Mouse (Mus musculus): ENCODE measurements around the gene Efhd1. TPM values are rescaled to one million over a fixed set of nuclear protein-coding genes. Genes with fewer than 3 reads are reported as not detected.

Efhd1 gene
- polyA plus RNA-seq, 1 experiment from 2014 or later, result 0.54 TPM

DNA sequence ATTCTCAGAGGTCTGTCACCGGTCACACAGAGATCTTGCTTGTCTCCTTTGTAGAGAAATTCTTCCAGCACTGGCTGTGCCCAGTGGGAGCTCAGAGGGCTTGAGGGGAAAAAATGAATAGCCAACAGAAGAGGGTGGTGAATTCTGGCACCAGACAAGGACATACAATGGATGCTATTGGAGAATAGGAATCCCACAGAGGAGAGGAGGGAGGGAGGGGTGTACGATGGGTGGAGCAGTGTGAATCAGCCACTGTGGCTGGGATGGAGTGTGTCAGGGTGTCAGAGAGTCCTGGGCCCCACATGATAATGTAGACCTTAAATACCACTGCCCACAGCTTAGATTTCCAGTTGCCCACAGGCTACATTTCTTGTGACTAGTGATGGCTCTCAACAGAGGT lies 22.9 kb downstream of the Efhd1 start:
- no peak overlapping the region for H3K27ac ChIP-seq (replicated peaks)
- 0 out of 2 replicates have a peak, but pooled peaks cover 5% of the 10 kb centered on the region for H3K27me3 ChIP-seq
- no peaks in the 10 kb centered on the region for H3K36me3 ChIP-seq
- no peak overlapping the region for H3K4me2 ChIP-seq (replicated peaks)
- no peak for ATAC-seq (ENCODE audit: low FRiP score, low read depth)
- H3K4me3 ChIP-seq, result no peak overlapping the region
- no peak overlapping the region for H3K9ac ChIP-seq (replicated peaks)
- H3K4me1 ChIP-seq, result no peaks in the 10 kb centered on the region
- no peaks in the 10 kb centered on the region for H3K9me3 ChIP-seq
- WGBS, result 63% methylated on average over 2 of the region's 2 CpGs

DNA sequence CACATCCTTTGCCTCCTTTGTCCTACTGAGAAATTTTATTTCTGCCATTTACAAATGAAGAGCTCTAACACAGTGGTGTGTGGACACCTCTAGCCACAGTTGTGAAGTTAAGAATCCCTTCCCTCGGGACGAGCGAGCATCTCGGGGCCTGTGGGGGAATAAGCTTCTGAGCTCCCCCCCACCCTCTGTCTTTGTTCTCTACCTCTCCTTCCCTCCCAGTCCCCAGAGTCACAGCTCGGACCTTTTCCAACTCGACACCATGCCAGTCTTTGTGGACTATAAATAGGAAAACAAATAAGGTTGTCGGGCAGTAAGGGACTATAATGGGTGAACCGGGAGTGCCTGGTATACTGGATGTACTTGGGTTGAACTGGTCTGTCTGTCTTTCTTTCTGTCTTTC lies 27.3 kb downstream of the Efhd1 start:
- 63% methylated on average over 8 of the region's 8 CpGs for WGBS
- Histone ChIP-seq H3K4me1 (no peaks in the 10 kb centered on the region), H3K9ac (replicated peaks) (no peak overlapping the region)

DNA sequence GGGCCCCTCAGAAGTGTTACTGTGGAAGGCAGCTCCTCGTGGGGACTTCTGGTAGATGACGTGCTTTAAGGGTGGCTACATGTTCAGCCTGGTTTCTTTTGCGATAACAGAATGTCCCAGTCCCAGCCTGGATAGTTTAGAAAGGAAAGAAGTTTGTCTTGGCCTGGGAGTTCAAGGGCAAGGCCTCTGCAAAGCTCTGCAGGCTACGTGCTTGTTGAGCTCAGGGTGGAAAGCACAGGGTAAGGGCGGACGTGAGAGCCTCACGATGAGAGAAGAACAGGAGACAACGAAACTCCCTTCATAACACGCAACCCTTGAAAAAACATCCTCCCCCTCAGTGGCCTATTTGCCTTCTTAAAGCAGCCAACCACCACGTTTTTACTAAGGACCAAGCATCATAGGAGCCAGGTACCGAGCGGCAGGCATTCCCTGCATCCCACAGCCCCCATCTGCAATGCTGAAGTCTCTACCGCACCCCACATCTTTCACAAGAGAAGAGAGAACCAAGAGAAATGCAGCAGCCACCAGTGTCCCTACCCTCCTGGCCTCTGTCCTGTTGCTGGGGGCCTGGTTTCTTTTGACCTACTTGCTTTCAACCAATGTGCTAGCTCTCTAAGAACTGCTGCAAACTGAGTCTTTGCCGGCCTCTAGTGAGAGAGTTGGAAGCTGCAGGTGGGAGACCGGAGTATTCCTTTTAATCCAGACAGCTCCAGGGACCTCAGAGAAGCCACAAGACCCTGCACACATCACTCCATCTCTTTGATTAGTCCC lies 28.4 kb downstream of the Efhd1 start:
- Histone ChIP-seq H3K36me3 (no peaks in the 10 kb centered on the region), H3K9me3 (no peaks in the 10 kb centered on the region), H3K27me3 (no peaks in the 10 kb centered on the region), H3K4me2 (replicated peaks) (no peak overlapping the region), H3K9ac (replicated peaks) (no peak overlapping the region), H3K4me1 (no peaks in the 10 kb centered on the region), H3K4me3 (no peak overlapping the region), H3K27ac (replicated peaks) (no peak overlapping the region)
- WGBS, result 60% methylated on average over 15 of the region's 15 CpGs
- no peak for ATAC-seq (ENCODE audit: low FRiP score, low read depth)

More for the DNA sequence above, 27.3 kb downstream of the Efhd1 start:
- Histone ChIP-seq H3K27ac (replicated peaks) (no peak overlapping the region), H3K9me3 (no peaks in the 10 kb centered on the region), H3K4me2 (replicated peaks) (no peak overlapping the region), H3K36me3 (no peaks in the 10 kb centered on the region), H3K4me3 (no peak overlapping the region), H3K27me3 (no peaks in the 10 kb centered on the region)
- ATAC-seq (ENCODE audit: low FRiP score, low read depth), result no peak

DNA sequence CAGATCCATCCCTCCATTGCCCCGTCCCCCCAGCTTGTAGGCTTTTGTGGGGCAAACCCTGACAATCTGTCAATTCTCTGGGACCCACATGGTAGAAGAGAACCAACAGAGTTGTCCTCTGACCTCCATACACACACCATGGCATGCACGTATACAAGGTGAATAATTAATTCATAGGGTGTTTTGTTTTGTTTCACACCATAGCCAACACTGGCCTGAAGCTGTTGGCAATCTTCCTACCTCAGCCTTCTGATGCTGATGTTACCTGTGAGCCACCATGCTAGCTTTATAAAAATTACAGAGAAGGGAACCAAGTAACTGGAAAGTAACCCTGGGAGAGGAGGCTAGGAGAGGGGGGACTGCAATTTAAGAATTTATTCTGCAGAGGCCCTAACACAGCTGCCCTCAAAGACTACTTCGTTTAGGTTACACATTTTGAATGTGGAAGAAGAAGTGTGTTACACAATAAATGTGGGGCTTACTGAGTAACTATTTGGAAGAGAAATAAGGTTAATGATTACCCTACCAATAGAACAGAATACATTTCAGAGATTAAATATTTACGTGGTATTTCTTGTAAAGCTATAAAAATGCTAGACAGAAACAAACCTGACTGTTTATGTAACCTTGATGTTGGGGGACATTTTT lies 30.0 kb downstream of the Efhd1 start:
- Histone ChIP-seq H3K36me3 (no peaks in the 10 kb centered on the region), H3K4me2 (replicated peaks) (no peak overlapping the region), H3K9me3 (no peaks in the 10 kb centered on the region), H3K4me3 (no peak overlapping the region), H3K9ac (replicated peaks) (no peak overlapping the region), H3K27me3 (no peaks in the 10 kb centered on the region), H3K27ac (replicated peaks) (no peak overlapping the region), H3K4me1 (no peaks in the 10 kb centered on the region)
- WGBS, result 86% methylated on average over 4 of the region's 4 CpGs
- ATAC-seq (ENCODE audit: low FRiP score, low read depth), result no peak

DNA sequence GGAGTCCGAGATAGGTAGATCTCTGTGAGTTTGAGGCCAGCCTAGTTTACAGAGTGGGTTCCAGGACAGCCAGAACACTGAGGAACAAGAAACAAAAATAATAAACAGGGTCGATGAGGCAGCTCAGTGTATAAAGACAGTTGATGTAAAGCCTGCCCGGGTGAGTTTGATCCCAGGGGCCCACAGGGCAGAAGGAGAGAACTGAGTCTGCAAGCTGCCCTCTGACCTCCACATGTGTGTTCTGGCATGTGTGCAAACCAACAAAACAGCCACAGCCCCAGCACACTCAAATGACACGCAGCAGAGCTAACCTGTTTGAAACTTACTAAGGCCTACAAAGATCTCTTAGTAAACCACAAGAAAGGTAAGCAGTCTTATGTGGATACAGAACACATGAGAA lies 30.8 kb downstream of the Efhd1 start:
- Histone ChIP-seq H3K4me3 (no peak overlapping the region), H3K36me3 (no peaks in the 10 kb centered on the region), H3K27me3 (no peaks in the 10 kb centered on the region), H3K4me2 (replicated peaks) (no peak overlapping the region), H3K27ac (replicated peaks) (no peak overlapping the region), H3K9me3 (no peaks in the 10 kb centered on the region), H3K9ac (replicated peaks) (no peak overlapping the region), H3K4me1 (no peaks in the 10 kb centered on the region)
- ATAC-seq (ENCODE audit: low FRiP score, low read depth), result no peak
- WGBS, result 69% methylated on average over 4 of the region's 4 CpGs

DNA sequence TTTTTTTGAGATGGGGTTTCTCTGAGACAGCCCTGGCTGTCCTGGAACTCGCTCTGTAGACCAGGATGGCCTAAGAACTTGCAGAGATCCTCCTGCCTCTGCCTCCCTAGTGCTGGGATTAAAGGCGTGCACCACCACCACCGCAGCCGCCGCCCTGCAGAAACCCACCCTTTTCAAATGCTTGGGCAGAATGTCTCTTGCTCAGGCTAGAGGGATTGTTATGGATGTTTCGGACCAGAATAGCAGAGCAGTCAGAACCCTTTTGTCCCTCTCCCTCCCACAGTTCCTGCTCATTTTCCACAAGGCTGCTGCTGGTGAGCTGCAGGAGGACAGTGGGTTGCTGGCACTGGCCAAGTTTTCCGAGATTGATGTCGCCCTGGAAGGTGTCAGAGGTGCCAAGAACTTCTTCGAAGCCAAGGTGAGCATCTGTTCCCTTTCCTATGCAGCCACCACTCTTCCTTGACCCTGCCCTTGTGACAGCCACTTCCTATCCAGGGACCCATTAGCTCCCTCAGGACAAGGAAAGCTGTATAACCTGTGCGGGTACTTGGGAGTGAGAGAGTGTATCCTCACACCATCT lies 33.3 kb downstream of the Efhd1 start:
- Histone ChIP-seq H3K4me2 (replicated peaks) (no peak overlapping the region), H3K9ac (replicated peaks) (no peak overlapping the region), H3K27me3 (no peaks in the 10 kb centered on the region), H3K9me3 (no peaks in the 10 kb centered on the region), H3K4me3 (no peak overlapping the region), H3K27ac (replicated peaks) (no peak overlapping the region), H3K4me1 (no peaks in the 10 kb centered on the region), H3K36me3 (no peaks in the 10 kb centered on the region)
- no peak for ATAC-seq (ENCODE audit: low FRiP score, low read depth)
- WGBS, result 87% methylated on average over 10 of the region's 10 CpGs

DNA sequence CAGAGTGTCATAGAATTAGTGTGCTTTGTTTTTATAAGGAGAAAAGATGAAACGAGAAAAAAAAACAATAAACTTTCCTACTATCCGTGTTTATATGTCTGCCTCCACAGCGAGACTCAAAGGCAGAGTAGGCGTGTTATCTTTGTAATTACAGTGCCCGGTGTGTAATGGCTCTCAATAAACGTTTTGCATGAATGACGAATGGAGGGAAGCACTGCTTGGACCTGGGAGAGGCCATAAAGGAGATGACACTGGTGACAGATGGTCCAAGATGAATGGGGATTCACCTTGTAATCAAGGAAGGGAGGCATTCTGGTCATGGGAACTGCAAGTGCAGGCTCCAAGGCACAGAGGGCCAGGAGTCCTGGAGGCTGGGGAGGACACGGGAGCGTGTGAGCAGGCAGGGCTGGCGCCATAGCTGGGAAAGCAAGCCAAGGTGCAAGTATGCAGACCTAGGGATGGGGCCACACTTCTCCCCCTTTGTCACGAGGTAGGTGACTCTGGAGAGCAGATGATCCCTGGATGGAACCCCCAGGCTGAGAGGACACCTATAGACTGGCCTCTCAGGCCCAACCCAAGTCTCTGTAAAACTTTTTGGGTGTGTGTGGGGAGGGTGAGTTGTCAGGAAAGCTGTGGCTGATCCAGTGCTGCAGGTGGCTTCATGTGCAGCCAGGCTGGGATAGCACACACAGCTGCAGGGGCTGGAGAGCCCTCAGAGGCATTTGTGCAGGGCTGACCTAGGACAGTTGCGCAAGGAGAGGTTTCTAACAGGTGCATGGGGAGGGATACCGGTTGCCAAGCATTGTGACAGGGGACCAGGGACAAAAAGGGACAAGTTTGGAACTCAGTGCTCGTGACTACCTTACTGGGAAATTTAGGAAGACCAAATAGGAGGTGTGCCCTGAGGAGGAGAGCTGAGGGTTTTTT lies 36.5 kb downstream of the Efhd1 start:
- 85% methylated on average over 14 of the region's 14 CpGs for WGBS
- no peak for ATAC-seq (ENCODE audit: low FRiP score, low read depth)
- H3K27ac ChIP-seq (replicated peaks), result no peak overlapping the region

DNA sequence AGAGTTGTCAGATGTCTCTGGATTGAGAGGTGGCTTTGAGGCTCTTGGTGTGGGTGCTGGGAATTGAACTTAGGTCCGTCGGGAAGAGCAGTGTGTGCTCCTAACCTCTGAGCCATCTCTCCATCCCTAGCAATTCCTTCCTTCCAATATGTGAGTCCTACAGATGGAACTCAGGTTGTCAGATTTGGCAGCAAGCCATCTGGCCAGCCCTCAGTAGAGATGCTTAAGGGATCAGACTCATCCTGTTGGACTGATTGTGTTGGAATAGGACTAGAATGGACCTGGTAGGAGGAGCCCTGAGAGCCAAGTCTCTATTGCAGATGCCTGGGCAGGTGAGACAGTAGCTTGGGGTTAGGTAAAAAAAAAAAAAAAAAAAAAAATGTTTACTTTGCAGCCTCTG lies 37.8 kb downstream of the Efhd1 start:
- no peaks in the 10 kb centered on the region for H3K4me1 ChIP-seq
- H3K4me3 ChIP-seq, result no peak overlapping the region
- H3K9ac ChIP-seq (replicated peaks), result no peak overlapping the region
- no peak for ATAC-seq (ENCODE audit: low FRiP score, low read depth)
- H3K36me3 ChIP-seq, result no peaks in the 10 kb centered on the region
- no peaks in the 10 kb centered on the region for H3K9me3 ChIP-seq
- H3K4me2 ChIP-seq (replicated peaks), result no peak overlapping the region
- H3K27ac ChIP-seq (replicated peaks), result no peak overlapping the region
- no peaks in the 10 kb centered on the region for H3K27me3 ChIP-seq
- WGBS, result 93% methylated on average over 2 of the region's 2 CpGs

More for the DNA sequence above, 36.5 kb downstream of the Efhd1 start:
- H3K4me3 ChIP-seq, result no peak overlapping the region
- no peak overlapping the region for H3K9ac ChIP-seq (replicated peaks)
- no peaks in the 10 kb centered on the region for H3K36me3 ChIP-seq
- no peaks in the 10 kb centered on the region for H3K27me3 ChIP-seq
- no peaks in the 10 kb centered on the region for H3K9me3 ChIP-seq
- no peak overlapping the region for H3K4me2 ChIP-seq (replicated peaks)
- H3K4me1 ChIP-seq, result no peaks in the 10 kb centered on the region

DNA sequence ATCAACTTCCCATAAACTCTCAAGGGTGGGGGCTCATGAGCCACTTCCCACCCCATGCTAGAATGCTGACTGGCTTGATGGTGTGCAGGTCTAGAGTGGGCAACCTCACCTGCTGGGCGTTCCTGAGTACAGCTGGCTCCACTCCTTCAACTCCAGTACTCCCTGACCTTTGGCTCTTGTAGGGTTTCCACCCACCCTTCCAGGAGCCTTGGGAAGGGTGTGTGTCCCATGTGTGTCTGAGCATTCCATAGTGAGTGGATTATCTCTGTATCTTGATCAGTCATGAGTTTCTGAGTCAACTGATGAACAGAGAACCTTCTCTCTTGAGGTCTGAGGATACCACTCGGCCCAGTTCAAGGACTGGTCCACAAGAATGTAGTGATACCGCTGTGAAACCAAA lies 44.8 kb downstream of the Efhd1 start:
- Histone ChIP-seq H3K27me3 (no peaks in the 10 kb centered on the region), H3K4me1 (no peaks in the 10 kb centered on the region), H3K4me2 (replicated peaks) (no peak overlapping the region), H3K4me3 (no peak overlapping the region), H3K27ac (replicated peaks) (no peak overlapping the region), H3K9me3 (no peaks in the 10 kb centered on the region), H3K36me3 (no peaks in the 10 kb centered on the region), H3K9ac (replicated peaks) (no peak overlapping the region)
- 85% methylated on average over 3 of the region's 3 CpGs for WGBS
- ATAC-seq (ENCODE audit: low FRiP score, low read depth), result no peak

DNA sequence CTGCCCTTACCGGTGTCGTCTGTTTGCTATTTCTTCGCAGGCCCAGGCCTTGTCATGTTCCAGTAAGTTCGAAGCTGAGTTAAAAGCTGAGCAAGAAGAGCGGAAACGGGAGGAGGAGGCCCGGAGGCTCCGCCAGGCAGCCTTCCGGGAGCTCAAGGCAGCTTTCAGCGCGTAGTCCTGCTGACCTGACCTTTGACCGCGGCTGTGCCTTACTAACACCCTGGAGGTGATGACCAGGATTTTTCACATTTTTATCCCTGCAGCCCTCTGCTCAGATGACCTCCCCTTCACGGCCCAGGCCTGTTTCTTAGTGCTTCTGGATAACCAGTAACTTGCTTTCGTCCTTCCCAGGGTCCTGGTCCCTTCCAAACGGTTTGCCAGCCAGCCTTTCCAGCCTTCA lies 45.5 kb downstream of the Efhd1 start:
- 77% methylated on average over 16 of the region's 16 CpGs for WGBS
- Histone ChIP-seq H3K27me3 (no peaks in the 10 kb centered on the region), H3K4me2 (replicated peaks) (no peak overlapping the region), H3K9ac (replicated peaks) (no peak overlapping the region), H3K9me3 (no peaks in the 10 kb centered on the region), H3K4me3 (no peak overlapping the region), H3K4me1 (no peaks in the 10 kb centered on the region), H3K27ac (replicated peaks) (no peak overlapping the region), H3K36me3 (no peaks in the 10 kb centered on the region)
- ATAC-seq (ENCODE audit: low FRiP score, low read depth), result no peak

DNA sequence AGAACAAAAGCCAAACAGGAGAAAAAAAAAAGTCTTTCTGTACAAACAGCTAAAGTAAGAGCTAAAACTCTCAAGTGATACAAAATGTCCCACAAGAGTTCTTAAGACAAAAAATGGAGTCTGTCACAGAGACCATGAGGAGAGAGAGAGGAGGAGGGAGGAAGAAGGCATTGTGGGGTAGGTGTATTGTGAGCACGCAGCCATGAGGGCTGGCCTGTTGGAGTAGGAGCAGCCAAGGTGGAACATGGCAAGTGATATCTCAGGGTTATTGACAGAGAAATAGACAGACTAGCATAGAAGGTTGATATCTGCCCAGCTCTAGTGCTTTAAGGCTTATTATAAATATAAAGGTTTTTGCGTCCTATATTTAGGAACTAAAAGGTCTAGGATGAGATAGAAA lies 48.5 kb downstream of the Efhd1 start:
- 89% methylated on average over 2 of the region's 2 CpGs for WGBS
- Histone ChIP-seq H3K9ac (replicated peaks) (no peak overlapping the region), H3K9me3 (no peaks in the 10 kb centered on the region), H3K4me3 (no peak overlapping the region), H3K4me1 (no peaks in the 10 kb centered on the region), H3K4me2 (replicated peaks) (no peak overlapping the region), H3K36me3 (no peaks in the 10 kb centered on the region), H3K27ac (replicated peaks) (no peak overlapping the region), H3K27me3 (no peaks in the 10 kb centered on the region)
- ATAC-seq (ENCODE audit: low FRiP score, low read depth), result no peak

DNA sequence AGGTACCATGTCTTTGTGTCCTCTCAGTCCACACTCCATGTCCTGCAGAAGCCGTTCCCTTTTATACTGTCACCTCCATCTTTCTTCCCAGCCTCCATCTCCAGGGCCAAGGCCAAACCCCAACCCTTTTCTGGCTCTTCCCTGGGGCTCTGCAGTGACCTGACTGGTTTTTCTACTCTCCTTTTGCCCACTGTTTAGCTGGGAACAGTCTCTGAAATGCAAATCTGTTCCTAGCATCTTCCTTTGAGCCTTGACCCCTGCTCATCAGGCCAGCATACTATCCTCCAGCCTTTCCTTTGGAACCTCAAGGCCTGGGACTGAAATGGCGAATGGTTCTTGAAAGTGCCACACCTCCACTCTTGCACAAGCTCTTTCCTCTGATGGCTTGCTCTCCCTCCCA lies 49.0 kb downstream of the Efhd1 start:
- H3K4me3 ChIP-seq, result no peak overlapping the region

More for the DNA sequence above, 49.0 kb downstream of the Efhd1 start:
- no peak overlapping the region for H3K4me2 ChIP-seq (replicated peaks)
- 97% methylated on average over 2 of the region's 2 CpGs for WGBS
- no peak for ATAC-seq (ENCODE audit: low FRiP score, low read depth)
- H3K27me3 ChIP-seq, result no peaks in the 10 kb centered on the region
- no peaks in the 10 kb centered on the region for H3K4me1 ChIP-seq
- no peaks in the 10 kb centered on the region for H3K9me3 ChIP-seq
- H3K9ac ChIP-seq (replicated peaks), result no peak overlapping the region
- H3K36me3 ChIP-seq, result no peaks in the 10 kb centered on the region
- no peak overlapping the region for H3K27ac ChIP-seq (replicated peaks)

Measured in midbrain, embryonic 12.5 days (tissue).